Mouse (Mus musculus): Measurements from ENCODE around the gene Glo1. TPM values are rescaled to one million over a fixed set of nuclear protein-coding genes. Genes with fewer than 3 reads are reported as not detected.

Gene Glo1
- polyA plus RNA-seq, 1 experiment: 46.4 TPM

GRCm38 (mm10) chr17:30590417-30591198 lies 36.1 kb downstream of the Glo1 start:
- Histone ChIP-seq H3K27ac (ENCODE audit: insufficient read depth, low read depth, low read length) (no peak overlapping the region), H3K4me3 (ENCODE audit: insufficient read depth, low read length) (no peak overlapping the region), H3K4me1 (ENCODE audit: control insufficient read depth, insufficient read depth, low read length) (no peaks in the 10 kb centered on the region)
- TF ChIP-seq POLR2A (IDR thresholded peaks at IDR 0.05; ENCODE audit: borderline replicate concordance, low read depth, low read length) (no peak), CTCF (IDR thresholded peaks at IDR 0.05; ENCODE audit: low read depth, low read length) (no peak)

- no peaks in the 10 kb centered on the region for H3K4me1 ChIP-seq (ENCODE audit: control insufficient read depth, insufficient read depth, low read length)
- no peak overlapping the region for H3K27ac ChIP-seq (ENCODE audit: insufficient read depth, low read depth, low read length)
- no peak overlapping the region for H3K4me3 ChIP-seq (ENCODE audit: insufficient read depth, low read length)
- TF ChIP-seq POLR2A (IDR thresholded peaks at IDR 0.05; ENCODE audit: borderline replicate concordance, low read depth, low read length): no peak
These were observed 43.2 kb downstream of the Glo1 start for GRCm38 (mm10) chr17:30583258-30584001.

GRCm38 (mm10) chr17:30582313-30582712 lies 44.4 kb downstream of the Glo1 start:
- Histone ChIP-seq H3K4me1 (ENCODE audit: control insufficient read depth, insufficient read depth, low read length) (no peaks in the 10 kb centered on the region), H3K27ac (ENCODE audit: insufficient read depth, low read depth, low read length) (no peak overlapping the region), H3K4me3 (ENCODE audit: insufficient read depth, low read length) (no peak overlapping the region)
- TF ChIP-seq CTCF (IDR thresholded peaks at IDR 0.05; ENCODE audit: low read depth, low read length): no peak
- TF ChIP-seq POLR2A (IDR thresholded peaks at IDR 0.05; ENCODE audit: borderline replicate concordance, low read depth, low read length): no peak

GRCm38 (mm10) chr17:30581201-30581600 lies 45.5 kb downstream of the Glo1 start:
- no peak overlapping the region for H3K4me3 ChIP-seq (ENCODE audit: insufficient read depth, low read length)
- H3K4me1 ChIP-seq (ENCODE audit: control insufficient read depth, insufficient read depth, low read length): peaks cover 4% of the 10 kb centered on the region; the same call in 1 of the 2 replicates
- H3K27ac ChIP-seq (ENCODE audit: insufficient read depth, low read depth, low read length): no peak overlapping the region
- no peak for TF ChIP-seq POLR2A (IDR thresholded peaks at IDR 0.05; ENCODE audit: borderline replicate concordance, low read depth, low read length)
- no peak for TF ChIP-seq CTCF (IDR thresholded peaks at IDR 0.05; ENCODE audit: low read depth, low read length)

- H3K4me1 ChIP-seq (ENCODE audit: control insufficient read depth, insufficient read depth, low read length): peaks cover 4% of the 10 kb centered on the region; the same call in 1 of the 2 replicates
- H3K27ac ChIP-seq (ENCODE audit: insufficient read depth, low read depth, low read length): no peak overlapping the region
- TF ChIP-seq CTCF (IDR thresholded peaks at IDR 0.05; ENCODE audit: low read depth, low read length) (no peak), POLR2A (IDR thresholded peaks at IDR 0.05; ENCODE audit: borderline replicate concordance, low read depth, low read length) (no peak)
- no peak overlapping the region for H3K4me3 ChIP-seq (ENCODE audit: insufficient read depth, low read length)
These were observed 45.9 kb downstream of the Glo1 start for GRCm38 (mm10) chr17:30580781-30581180.

GRCm38 (mm10) chr17:30576946-30577345 lies 49.7 kb downstream of the Glo1 start:
- Histone ChIP-seq H3K4me1 (ENCODE audit: control insufficient read depth, insufficient read depth, low read length) (peaks cover 12% of the 10 kb centered on the region), H3K4me3 (ENCODE audit: insufficient read depth, low read length) (peak overlapping the region; percentile 88), H3K27ac (ENCODE audit: insufficient read depth, low read depth, low read length) (no peak overlapping the region)
- no peak for TF ChIP-seq CTCF (IDR thresholded peaks at IDR 0.05; ENCODE audit: low read depth, low read length)
- TF ChIP-seq POLR2A (IDR thresholded peaks at IDR 0.05; ENCODE audit: borderline replicate concordance, low read depth, low read length): no peak

GRCm38 (mm10) chr17:30575941-30576773 lies 50.5 kb downstream of the Glo1 start, which contains the start of gene Btbd9:
Gene Btbd9, minus strand, starts transcription at chr17:30576488.
- H3K27ac ChIP-seq (ENCODE audit: insufficient read depth, low read depth, low read length): peak within 1 kb of the TSS; percentile 54
- H3K4me1 ChIP-seq (ENCODE audit: control insufficient read depth, insufficient read depth, low read length): peaks cover 12% of the 10 kb centered on the region

GRCm38 (mm10) chr17:30575121-30575904 lies 51.4 kb downstream of the Glo1 start:
- peak overlapping the region; percentile 88 for H3K4me3 ChIP-seq (ENCODE audit: insufficient read depth, low read length)
- H3K27ac ChIP-seq (ENCODE audit: insufficient read depth, low read depth, low read length): peak overlapping the region; percentile 41
- H3K4me1 ChIP-seq (ENCODE audit: control insufficient read depth, insufficient read depth, low read length): peaks cover 12% of the 10 kb centered on the region
- TF ChIP-seq CTCF (IDR thresholded peaks at IDR 0.05; ENCODE audit: low read depth, low read length) (no peak), POLR2A (IDR thresholded peaks at IDR 0.05; ENCODE audit: borderline replicate concordance, low read depth, low read length) (no peak)

More at GRCm38 (mm10) chr17:30575941-30576773, 50.5 kb downstream of the Glo1 start, which contains the start of gene Btbd9:
- H3K4me3 ChIP-seq (ENCODE audit: insufficient read depth, low read length): peak within 1 kb of the TSS; percentile 88
- TF ChIP-seq CTCF (IDR thresholded peaks at IDR 0.05; ENCODE audit: low read depth, low read length): no peak
- TF ChIP-seq POLR2A (IDR thresholded peaks at IDR 0.05; ENCODE audit: borderline replicate concordance, low read depth, low read length): no peak

GRCm38 (mm10) chr17:30574783-30575075 lies 51.9 kb downstream of the Glo1 start:
- TF ChIP-seq POLR2A (IDR thresholded peaks at IDR 0.05; ENCODE audit: borderline replicate concordance, low read depth, low read length): no peak
- TF ChIP-seq CTCF (IDR thresholded peaks at IDR 0.05; ENCODE audit: low read depth, low read length): no peak
- Histone ChIP-seq H3K27ac (ENCODE audit: insufficient read depth, low read depth, low read length) (peak overlapping the region; percentile 41), H3K4me1 (ENCODE audit: control insufficient read depth, insufficient read depth, low read length) (peaks cover 12% of the 10 kb centered on the region), H3K4me3 (ENCODE audit: insufficient read depth, low read length) (peak overlapping the region; percentile 88)
